Mouse (Mus musculus) ES-Bruce4 (cell line): ENCODE measurements around the gene Aamp. TPM values are rescaled to one million over a fixed set of nuclear protein-coding genes. Genes with fewer than 3 reads are reported as not detected.

Source experiments
- H3K27ac ChIP-seq: 2 replicates; pipeline ENCODE4 v1.5.1; 2012; ENCODE audit warnings: low read length, inconsistent platforms; ENCODE audit not compliant: insufficient read depth
- H3K27me3 ChIP-seq: 2 replicates; pipeline ENCODE4 v1.6.1; 2012; ENCODE audit warnings: mild to moderate bottlenecking, low read length, inconsistent platforms; ENCODE audit not compliant: control insufficient read depth, poor library complexity, insufficient read depth, severe bottlenecking
- H3K36me3 ChIP-seq: 2 replicates; pipeline ENCODE4 v1.6.1; 2012; ENCODE audit warnings: inconsistent platforms, mild to moderate bottlenecking, low read length, moderate library complexity; ENCODE audit not compliant: control insufficient read depth, poor library complexity, insufficient read depth, severe bottlenecking
- H3K4me1 ChIP-seq: one replicate; pipeline ENCODE4 v1.8.1; 2011; ENCODE audit warnings: low read length; ENCODE audit not compliant: control insufficient read depth, insufficient read depth
- H3K4me3 ChIP-seq: 2 replicates; pipeline ENCODE4 v1.5.1; 2011; ENCODE audit warnings: low read depth, mild to moderate bottlenecking, low read length
- H3K9ac ChIP-seq: 2 replicates; pipeline ENCODE4 v1.6.1; 2012; ENCODE audit warnings: low read depth, mild to moderate bottlenecking, inconsistent platforms; ENCODE audit not compliant: poor library complexity, severe bottlenecking
- H3K9me3 ChIP-seq: replicated peaks from 2 replicates; pipeline ENCODE4 v1.6.1; 2012; ENCODE audit warnings: mild to moderate bottlenecking, low read length, inconsistent platforms; ENCODE audit not compliant: control insufficient read depth, poor library complexity, insufficient read depth, severe bottlenecking
- CTCF ChIP-seq: IDR thresholded peaks from one replicate; pipeline ENCODE4 v1.8.1; 2011; ENCODE audit warnings: low read depth, low read length
- EP300 ChIP-seq: IDR thresholded peaks from 2 replicates; pipeline ENCODE4 v1.6.1; 2011; ENCODE audit warnings: low read depth, low read length; ENCODE audit not compliant: insufficient read depth
- POLR2A ChIP-seq: IDR thresholded peaks from one replicate; pipeline ENCODE4 v1.8.1; 2011; ENCODE audit warnings: low read length; ENCODE audit not compliant: insufficient read depth
- polyA plus RNA-seq: library from polyadenylated mRNA; stranded (reverse); fragments of >200 nt; gene quantifications from 2 replicates; pipeline ENCODE4 v1.2.4, GENCODE M21; 2011; ENCODE audit warnings: low read depth; ENCODE audit not compliant: missing spikeins, insufficient read depth, insufficient read length

Gene Aamp
- polyA plus RNA-seq, 1 experiment = 96.3 TPM

DNA sequence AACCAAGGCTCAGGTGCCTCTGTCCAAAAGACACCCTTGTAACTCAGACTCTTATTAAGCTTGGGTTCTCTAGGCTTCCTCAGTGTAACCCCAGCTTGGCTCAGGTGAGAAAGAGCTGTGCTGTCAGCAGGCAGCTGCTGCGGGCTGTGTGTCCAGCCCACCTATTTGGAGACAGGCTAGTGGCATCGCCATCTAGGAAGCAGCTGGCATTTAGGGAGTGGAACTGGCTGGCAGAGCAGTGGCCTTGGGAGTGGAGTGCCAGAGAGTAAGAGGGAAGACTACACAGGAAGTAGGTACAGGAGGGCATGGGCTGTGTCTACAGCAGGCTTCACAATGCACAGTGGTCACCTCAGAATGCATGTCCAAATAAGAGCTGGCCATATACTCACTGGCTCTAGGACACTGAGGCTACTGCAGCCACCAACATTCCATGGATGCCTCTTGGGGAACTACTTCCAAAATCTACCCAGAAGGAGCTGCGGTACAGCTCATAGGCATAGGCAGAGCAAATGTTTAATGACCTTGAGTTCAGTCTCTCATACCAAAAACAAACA, 9.6 kb upstream of the Aamp start:
- H3K36me3 ChIP-seq = peaks cover 13% of the 10 kb centered on the region
- no peak for TF ChIP-seq EP300
- no peak for TF ChIP-seq CTCF
- no peak for TF ChIP-seq POLR2A
- peaks cover 7% of the 10 kb centered on the region for H3K4me1 ChIP-seq
- no peak overlapping the region for H3K4me3 ChIP-seq
- no peaks in the 10 kb centered on the region for H3K27me3 ChIP-seq
- no peak overlapping the region for H3K9ac ChIP-seq
- no peaks in the 10 kb centered on the region for H3K9me3 ChIP-seq
- no peak overlapping the region for H3K27ac ChIP-seq

DNA sequence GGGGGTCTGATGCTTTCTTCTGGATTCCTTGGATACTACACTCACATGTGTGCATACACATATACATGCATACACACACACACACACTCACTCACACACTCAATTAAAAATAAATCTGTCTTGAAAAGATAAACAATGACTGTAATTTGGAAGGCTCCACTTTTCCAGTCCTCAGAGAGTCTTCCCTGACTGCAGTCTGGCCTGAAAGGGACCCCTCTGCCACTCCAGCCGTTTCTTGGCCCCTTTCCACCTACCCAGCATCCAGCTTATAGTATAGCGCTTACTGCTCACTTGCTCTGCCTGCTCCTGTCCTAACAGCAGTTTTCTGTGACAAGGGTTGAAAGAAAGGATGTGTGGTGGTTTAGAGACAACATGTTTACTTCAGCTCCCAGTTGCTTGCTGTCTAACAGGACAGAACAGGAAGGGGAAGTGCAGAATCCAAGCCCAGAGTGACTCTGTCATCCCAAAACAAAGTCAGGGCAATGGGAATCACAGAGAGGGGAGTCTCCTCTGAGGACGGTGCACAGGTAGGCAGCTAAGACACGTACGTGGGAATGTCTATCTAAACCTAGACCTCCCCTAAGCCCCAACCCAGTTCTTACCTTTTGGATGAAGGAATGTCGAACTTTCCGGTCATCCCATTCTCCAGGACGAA, 8.9 kb upstream of the Aamp start:
- Histone ChIP-seq H3K4me1 (peaks cover 7% of the 10 kb centered on the region), H3K9ac (no peak overlapping the region), H3K27ac (no peak overlapping the region), H3K36me3 (peaks cover 16% of the 10 kb centered on the region), H3K9me3 (no peaks in the 10 kb centered on the region), H3K4me3 (no peak overlapping the region), H3K27me3 (no peaks in the 10 kb centered on the region)
- TF ChIP-seq CTCF (no peak), EP300 (no peak), POLR2A (no peak)

DNA sequence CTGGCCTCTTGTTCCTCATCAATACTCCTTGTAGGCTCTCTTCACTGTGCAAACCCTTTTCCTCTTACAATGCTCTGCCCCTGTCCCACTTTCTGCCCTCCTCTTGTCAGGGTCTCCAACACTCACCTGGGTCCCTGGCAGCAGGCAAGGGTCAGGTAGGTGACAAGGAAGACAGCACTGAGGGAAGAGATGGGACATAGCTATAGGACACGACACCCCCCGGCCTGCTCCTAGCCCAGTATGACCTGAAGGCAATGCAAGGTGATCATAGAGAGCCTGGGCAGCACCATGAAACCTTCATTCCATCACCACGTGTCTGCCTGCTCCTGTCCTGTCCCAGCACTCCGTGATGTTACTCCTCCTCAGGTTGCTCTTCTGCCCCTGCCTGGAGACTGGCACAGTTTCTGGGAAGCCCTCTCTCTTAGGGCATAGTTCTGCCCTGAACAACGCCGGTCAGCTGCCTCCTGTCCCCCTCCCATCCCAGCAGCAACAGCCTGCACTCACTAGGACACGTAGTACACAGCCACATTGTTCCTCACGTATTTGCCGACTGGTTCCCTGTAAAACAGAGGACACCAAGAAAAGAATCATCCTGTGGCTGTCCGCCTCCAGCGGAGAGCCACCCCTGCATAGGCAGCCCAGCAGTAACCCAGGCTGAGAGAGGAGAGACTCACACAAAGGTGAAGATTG, 7.9 kb upstream of the Aamp start:
- Histone ChIP-seq H3K9me3 (no peaks in the 10 kb centered on the region), H3K36me3 (peaks cover 17% of the 10 kb centered on the region), H3K4me3 (no peak overlapping the region), H3K27ac (no peak overlapping the region), H3K9ac (no peak overlapping the region), H3K27me3 (no peaks in the 10 kb centered on the region), H3K4me1 (peaks cover 7% of the 10 kb centered on the region)
- TF ChIP-seq CTCF (no peak), POLR2A (no peak), EP300 (no peak)

DNA sequence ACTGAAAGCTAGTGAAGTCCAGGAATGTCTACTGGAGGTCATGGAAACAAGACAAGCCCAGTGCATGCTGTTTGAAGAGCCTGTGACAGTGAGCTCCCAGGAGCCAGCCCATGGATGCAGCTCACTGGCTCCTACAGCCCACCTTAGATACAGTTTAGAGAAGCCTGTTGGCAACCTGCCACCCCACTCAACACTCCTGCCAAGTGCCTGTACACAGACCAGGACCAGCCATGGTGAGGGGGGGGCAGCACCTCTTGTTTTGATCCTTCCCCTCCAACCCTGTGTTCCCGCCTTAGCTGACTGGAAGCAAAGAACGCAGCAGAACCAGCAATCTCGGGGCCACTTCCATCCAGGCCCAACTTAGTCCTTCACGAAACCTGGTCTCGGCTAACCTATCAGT, 5.6 kb upstream of the Aamp start:
- Histone ChIP-seq H3K4me3 (no peak overlapping the region), H3K36me3 (peaks cover 17% of the 10 kb centered on the region), H3K9me3 (no peaks in the 10 kb centered on the region), H3K27ac (no peak overlapping the region), H3K4me1 (no peaks in the 10 kb centered on the region), H3K9ac (no peak overlapping the region), H3K27me3 (no peaks in the 10 kb centered on the region)
- TF ChIP-seq POLR2A = no peak

DNA sequence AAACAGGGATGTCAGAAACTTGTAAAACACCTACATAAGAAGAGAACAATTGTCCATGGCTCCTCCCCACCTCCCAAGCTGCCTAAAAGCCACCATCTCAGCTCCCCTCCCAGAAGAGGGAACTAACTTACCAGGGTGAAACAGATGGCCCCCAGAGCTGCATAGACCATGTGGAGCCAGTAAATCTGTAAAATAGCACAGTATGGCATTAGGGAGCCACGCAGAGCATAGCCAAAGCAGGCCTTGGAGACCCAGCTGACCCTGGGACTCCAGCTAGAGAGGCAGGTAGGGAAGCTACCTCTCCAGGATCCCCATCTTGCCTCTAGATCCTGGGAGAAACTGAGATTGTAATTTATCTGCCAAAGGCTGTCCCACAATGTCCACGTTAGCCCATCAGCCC, 5.2 kb upstream of the Aamp start:
- no peak for TF ChIP-seq CTCF
- no peak for TF ChIP-seq POLR2A
- TF ChIP-seq EP300 = no peak
- Histone ChIP-seq H3K9ac (no peak overlapping the region), H3K27me3 (no peaks in the 10 kb centered on the region), H3K4me3 (no peak overlapping the region), H3K36me3 (peaks cover 17% of the 10 kb centered on the region), H3K4me1 (no peaks in the 10 kb centered on the region), H3K27ac (no peak overlapping the region), H3K9me3 (no peaks in the 10 kb centered on the region)

DNA sequence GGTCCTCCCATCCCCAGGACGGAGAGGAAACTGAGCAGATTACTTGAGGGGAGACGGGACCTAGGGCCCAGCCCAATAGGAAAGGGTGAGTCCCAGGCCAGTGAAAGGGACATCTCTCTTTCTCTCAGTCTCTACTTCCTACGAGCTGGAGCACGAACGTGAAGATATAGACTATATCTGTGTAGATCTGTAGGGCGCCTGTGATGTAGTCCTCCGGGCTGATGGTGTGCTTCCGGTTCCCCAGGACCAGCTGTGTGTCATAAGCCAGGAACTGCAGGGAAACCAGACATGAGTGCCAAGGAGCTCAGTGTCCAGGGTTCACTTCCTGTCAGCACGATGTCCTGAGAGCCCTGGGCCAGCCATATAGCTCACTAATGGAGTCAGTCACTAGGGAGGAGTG, 4.7 kb upstream of the Aamp start:
- Histone ChIP-seq H3K4me1 (no peaks in the 10 kb centered on the region), H3K9ac (no peak overlapping the region), H3K4me3 (no peak overlapping the region), H3K9me3 (no peaks in the 10 kb centered on the region), H3K27ac (no peak overlapping the region), H3K36me3 (peaks cover 17% of the 10 kb centered on the region), H3K27me3 (no peaks in the 10 kb centered on the region)
- TF ChIP-seq POLR2A (no peak), EP300 (no peak), CTCF (no peak)
